Mouse (Mus musculus): ENCODE results near the gene Plekha4. TPM values are rescaled to one million over a fixed set of nuclear protein-coding genes. Genes with fewer than 3 reads are reported as not detected.
A peak's percentile ranks its signal among the peaks of the same experiment; 100 is the strongest.

The Plekha4 gene
- polyA plus RNA-seq, 1 experiment from 2014 or later: 0.64 TPM

DNA sequence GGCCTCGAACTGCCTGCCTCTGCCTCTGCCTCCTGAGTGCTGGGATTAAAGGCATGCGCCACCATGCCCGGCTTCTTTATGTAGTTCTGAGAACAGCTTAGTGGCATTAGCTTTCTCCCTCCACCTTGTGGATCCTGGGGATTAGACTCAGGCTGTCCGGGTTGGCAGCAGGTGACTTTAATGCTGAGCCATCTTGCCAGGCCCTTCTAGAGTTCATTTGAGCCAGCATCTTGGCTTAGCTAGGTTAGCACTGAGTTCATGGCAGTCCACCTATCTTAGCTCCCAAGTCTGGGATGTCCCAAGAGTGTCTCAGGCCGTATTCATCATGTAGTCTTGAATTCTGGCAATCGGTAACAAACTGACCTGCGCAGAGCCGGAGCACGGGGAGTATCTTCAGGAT lies 39.3 kb downstream of the Plekha4 start:
- no peak overlapping the region for H3K27ac ChIP-seq (replicated peaks; ENCODE audit: low read depth, low read length)
- no peaks in the 10 kb centered on the region for H3K9me3 ChIP-seq (ENCODE audit: control insufficient read depth, low read length)
- H3K4me3 ChIP-seq (ENCODE audit: low read depth, low read length): no peak overlapping the region
- no peaks in the 10 kb centered on the region for H3K27me3 ChIP-seq (ENCODE audit: control insufficient read depth, insufficient read depth, low read length)
- DNase-seq (ENCODE audit: low spot score): no peak
- H3K4me2 ChIP-seq (ENCODE audit: low read depth, severe bottlenecking): no peak overlapping the region
- peaks cover 6% of the 10 kb centered on the region for H3K4me1 ChIP-seq (ENCODE audit: control insufficient read depth, insufficient read depth, low read length)
- no peaks in the 10 kb centered on the region for H3K36me3 ChIP-seq (ENCODE audit: control insufficient read depth, insufficient read depth, low read length)
- 88% methylated on average over 9 of the region's 9 CpGs for WGBS
- H3K9ac ChIP-seq (ENCODE audit: low read length): no peak overlapping the region
- no peak for ATAC-seq (ENCODE audit: insufficient number of reproducible peaks, low FRiP score, low TSS enrichment, low read depth)

DNA sequence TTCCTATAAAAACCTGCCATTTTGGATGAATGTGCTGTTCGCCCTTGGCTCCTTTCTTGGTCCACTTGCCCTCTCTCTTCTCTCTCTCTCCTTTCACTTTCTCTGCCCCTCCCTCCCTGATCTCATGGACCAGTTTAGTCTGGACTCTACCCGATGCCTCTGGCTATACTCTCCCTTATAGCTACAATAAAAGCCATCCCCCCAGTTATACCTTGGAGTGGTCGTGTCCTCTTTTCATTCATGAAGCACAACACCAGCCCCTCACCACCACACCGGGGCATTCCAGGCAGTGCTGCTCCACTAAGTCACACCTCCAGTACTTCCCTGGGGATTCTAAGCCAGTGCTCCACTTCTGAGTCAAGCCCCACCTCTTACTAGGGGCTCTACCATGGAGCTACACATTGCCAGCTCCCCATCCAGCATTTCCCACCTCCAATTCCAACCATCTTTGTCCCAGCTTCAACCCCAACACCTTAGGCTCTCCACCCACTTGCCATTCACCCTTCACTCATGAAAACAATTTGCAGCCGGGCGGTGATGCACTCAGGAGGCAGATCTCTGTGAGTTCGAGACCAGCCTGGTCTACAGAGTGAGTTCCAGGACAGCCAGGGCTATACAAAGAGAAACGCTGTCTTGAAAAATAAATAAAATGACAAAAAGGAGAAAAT lies 41.1 kb downstream of the Plekha4 start:
- no peak overlapping the region; the same call in 1 of the 2 replicates for H3K4me3 ChIP-seq (ENCODE audit: low read depth, low read length)
- WGBS: 68% methylated on average over 8 of the region's 8 CpGs
- no peaks in the 10 kb centered on the region for H3K9me3 ChIP-seq (ENCODE audit: control insufficient read depth, low read length)
- H3K36me3 ChIP-seq (ENCODE audit: control insufficient read depth, insufficient read depth, low read length): no peaks in the 10 kb centered on the region
- no peak for DNase-seq (ENCODE audit: low spot score)
- H3K4me1 ChIP-seq (ENCODE audit: control insufficient read depth, insufficient read depth, low read length): peaks cover 18% of the 10 kb centered on the region
- H3K4me2 ChIP-seq (ENCODE audit: low read depth, severe bottlenecking): peak overlapping the region; percentile 80; the same call in 1 of the 2 replicates
- ATAC-seq (ENCODE audit: insufficient number of reproducible peaks, low FRiP score, low TSS enrichment, low read depth): no peak
- no peaks in the 10 kb centered on the region for H3K27me3 ChIP-seq (ENCODE audit: control insufficient read depth, insufficient read depth, low read length)
- peak overlapping the region; percentile 4; the same call in 1 of the 2 replicates for H3K9ac ChIP-seq (ENCODE audit: low read length)
- H3K27ac ChIP-seq (replicated peaks; ENCODE audit: low read depth, low read length): no peak overlapping the region

DNA sequence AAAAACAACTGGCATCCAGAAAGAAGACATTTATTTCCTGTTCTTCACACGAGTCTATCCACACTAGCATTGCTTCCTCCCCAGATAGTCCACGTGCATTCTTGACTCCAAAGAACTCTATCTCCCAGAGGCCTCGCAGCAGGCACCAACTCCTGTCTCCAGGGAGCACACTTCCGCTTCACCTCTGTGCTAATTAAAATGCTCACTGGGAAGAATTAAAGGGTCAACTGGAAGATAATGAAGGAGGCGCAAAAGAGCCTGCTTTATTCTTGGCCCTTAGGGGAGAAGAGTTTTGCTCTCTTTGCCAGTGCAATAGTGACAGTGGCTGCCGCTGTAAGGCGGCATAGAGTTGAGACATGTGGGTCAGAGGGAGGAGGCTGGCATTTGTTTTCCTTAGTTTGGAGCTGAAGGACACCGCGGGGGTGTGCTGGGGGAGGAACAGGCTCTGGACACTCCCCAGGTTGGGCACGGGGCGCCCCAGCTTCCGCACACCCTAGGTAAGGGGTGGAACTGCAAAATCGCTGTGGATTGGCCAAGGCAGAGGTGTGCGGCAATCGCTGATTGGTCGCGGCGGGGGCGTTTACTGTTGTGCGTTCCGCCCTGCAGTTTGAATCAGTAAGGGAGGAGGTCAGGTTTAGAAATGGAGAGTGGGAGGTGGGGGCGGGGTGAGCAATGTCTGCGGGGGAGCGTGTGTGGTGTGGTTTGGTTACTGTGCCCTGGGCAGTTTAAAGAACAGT lies 41.8 kb downstream of the Plekha4 start:
- H3K9me3 ChIP-seq (ENCODE audit: control insufficient read depth, low read length): no peaks in the 10 kb centered on the region
- H3K4me1 ChIP-seq (ENCODE audit: control insufficient read depth, insufficient read depth, low read length): peaks cover 18% of the 10 kb centered on the region
- H3K36me3 ChIP-seq (ENCODE audit: control insufficient read depth, insufficient read depth, low read length): no peaks in the 10 kb centered on the region
- WGBS: 1% methylated on average over 24 of the region's 24 CpGs
- DNase-seq (ENCODE audit: low spot score) (peak; percentile 96), ATAC-seq (ENCODE audit: insufficient number of reproducible peaks, low FRiP score, low TSS enrichment, low read depth) (peak; percentile 94)
- H3K4me2 ChIP-seq (ENCODE audit: low read depth, severe bottlenecking): peak overlapping the region; percentile 80
- H3K4me3 ChIP-seq (ENCODE audit: low read depth, low read length): peak overlapping the region; percentile 35
- peak overlapping the region; percentile 5; the same call in 1 of the 2 replicates for H3K9ac ChIP-seq (ENCODE audit: low read length)
- H3K27ac ChIP-seq (replicated peaks; ENCODE audit: low read depth, low read length): peak overlapping the region; percentile 38; the same call in 1 of the 2 replicates
- no peaks in the 10 kb centered on the region for H3K27me3 ChIP-seq (ENCODE audit: control insufficient read depth, insufficient read depth, low read length)

DNA sequence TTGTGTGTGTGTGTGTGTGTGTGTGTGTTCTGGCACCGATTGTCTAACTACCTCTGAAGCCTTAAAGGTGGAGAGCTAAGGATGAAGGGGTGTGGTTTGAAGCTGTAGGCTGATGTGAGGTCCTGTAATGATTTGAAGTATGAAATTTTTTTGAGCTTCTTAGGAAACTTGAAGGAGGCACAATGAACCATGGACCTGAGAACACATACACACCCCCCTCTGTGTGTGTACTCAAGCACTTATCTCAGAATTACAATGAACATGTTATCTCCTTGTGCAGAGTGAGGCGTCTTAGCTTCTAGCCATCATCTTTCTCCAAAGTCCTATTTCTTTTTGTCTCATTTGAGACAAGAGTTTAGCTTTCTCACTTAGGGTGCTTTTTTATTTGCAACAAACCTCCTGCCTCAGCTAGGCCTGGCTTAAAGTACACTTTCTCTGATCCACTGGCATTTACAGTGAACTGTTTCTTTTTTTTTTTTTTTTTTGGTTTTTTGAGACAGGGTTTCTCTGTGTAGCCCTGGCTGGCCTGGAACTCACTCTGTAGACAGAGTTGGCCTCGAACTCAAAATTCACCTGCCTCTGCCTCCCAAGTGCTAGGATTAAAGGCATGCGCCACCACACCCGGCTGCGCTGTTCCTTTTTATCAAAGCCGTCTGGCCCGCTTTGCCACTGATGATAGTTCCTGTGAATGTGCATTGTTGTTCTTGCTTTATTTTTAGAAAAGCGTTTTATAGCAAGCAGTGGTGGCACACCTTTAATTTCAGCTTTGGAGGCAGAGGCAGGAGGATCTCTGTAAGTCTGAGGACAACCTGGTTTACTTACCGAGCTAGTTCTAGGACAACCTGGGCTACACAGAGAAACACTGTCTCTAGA lies 42.7 kb downstream of the Plekha4 start:
- Histone ChIP-seq H3K4me1 (ENCODE audit: control insufficient read depth, insufficient read depth, low read length) (peaks cover 18% of the 10 kb centered on the region), H3K9me3 (ENCODE audit: control insufficient read depth, low read length) (no peaks in the 10 kb centered on the region), H3K27me3 (ENCODE audit: control insufficient read depth, insufficient read depth, low read length) (no peaks in the 10 kb centered on the region), H3K27ac (replicated peaks; ENCODE audit: low read depth, low read length) (peak overlapping the region; percentile 38; the same call in 1 of the 2 replicates), H3K4me3 (ENCODE audit: low read depth, low read length) (no peak overlapping the region), H3K4me2 (ENCODE audit: low read depth, severe bottlenecking) (peak overlapping the region; percentile 80; the same call in 1 of the 2 replicates), H3K36me3 (ENCODE audit: control insufficient read depth, insufficient read depth, low read length) (no peaks in the 10 kb centered on the region), H3K9ac (ENCODE audit: low read length) (no peak overlapping the region)
- DNase-seq (ENCODE audit: low spot score) (no peak), ATAC-seq (ENCODE audit: insufficient number of reproducible peaks, low FRiP score, low TSS enrichment, low read depth) (peak; percentile 11; the same call in 1 of the 2 replicates)
- 84% methylated on average over 10 of the region's 10 CpGs for WGBS

DNA sequence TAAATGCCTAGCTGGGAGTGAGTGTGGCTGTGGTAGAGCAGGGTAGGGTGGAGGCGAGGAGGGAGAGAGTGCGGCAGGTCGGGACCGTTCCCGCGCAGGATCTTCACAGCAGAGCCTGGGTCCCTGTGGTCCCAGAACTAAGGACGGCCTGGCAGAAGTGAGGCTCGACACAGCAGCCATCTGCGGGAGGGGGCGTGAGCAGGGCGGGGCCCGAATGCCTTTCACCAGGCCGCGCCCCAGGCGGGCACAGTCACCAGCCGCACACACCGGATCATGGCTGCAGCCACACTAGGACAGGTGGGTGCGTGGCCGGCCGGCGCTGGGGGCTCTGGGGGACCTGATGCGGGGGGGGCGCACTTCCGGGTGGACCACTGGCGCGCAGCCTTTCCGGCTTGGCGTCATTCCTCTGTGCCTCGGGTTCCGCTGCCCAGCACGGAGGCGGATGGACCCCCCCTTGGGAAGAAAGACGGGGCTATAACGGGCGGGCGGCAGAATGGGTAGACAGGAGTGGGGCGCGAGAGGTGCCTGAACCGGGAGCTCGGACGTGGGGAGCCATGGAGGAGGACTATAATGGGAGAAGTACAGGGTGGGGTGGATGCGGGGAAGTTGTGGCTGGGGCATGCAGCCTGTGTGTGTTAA lies 44.1 kb downstream of the Plekha4 start, which contains the start of gene Bcat2:
Gene Bcat2, plus strand, starts transcription at position 51 of the 639 bp plus-strand sequence.
- Histone ChIP-seq H3K4me1 (ENCODE audit: control insufficient read depth, insufficient read depth, low read length) (peaks cover 18% of the 10 kb centered on the region), H3K36me3 (ENCODE audit: control insufficient read depth, insufficient read depth, low read length) (no peaks in the 10 kb centered on the region), H3K4me3 (ENCODE audit: low read depth, low read length) (peak within 1 kb of the TSS; percentile 74), H3K27me3 (ENCODE audit: control insufficient read depth, insufficient read depth, low read length) (no peaks in the 10 kb centered on the region), H3K9ac (ENCODE audit: low read length) (peak within 1 kb of the TSS; percentile 87), H3K9me3 (ENCODE audit: control insufficient read depth, low read length) (no peaks in the 10 kb centered on the region), H3K4me2 (ENCODE audit: low read depth, severe bottlenecking) (peak within 1 kb of the TSS; percentile 82), H3K27ac (replicated peaks; ENCODE audit: low read depth, low read length) (peak within 1 kb of the TSS; percentile 82)
- ATAC-seq (ENCODE audit: insufficient number of reproducible peaks, low FRiP score, low TSS enrichment, low read depth) (peak; percentile 69), DNase-seq (ENCODE audit: low spot score) (peak; percentile 84)
- 1% methylated on average over 42 of the region's 42 CpGs for WGBS

DNA sequence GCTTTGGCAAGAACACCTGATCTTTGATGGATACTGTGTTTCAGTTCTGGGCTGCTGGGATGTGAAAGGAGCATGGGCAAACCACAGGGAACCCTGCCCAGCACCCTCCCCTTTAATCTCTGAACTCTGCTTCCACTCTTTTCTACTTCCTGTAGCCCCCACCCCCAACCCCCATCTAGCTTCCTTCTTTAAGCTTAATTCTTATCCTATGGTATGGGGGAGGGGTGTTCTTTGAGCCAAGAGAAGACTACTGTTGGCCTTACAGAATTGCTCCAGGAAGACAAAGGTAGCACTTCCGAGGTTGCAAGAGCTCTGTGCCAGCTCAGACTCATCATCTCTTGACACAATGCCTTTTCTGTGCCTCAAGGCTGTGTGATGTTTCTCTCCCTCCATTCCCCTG lies 45.8 kb downstream of the Plekha4 start:
- peaks cover 17% of the 10 kb centered on the region for H3K4me1 ChIP-seq (ENCODE audit: control insufficient read depth, insufficient read depth, low read length)
- ATAC-seq (ENCODE audit: insufficient number of reproducible peaks, low FRiP score, low TSS enrichment, low read depth) (no peak), DNase-seq (ENCODE audit: low spot score) (no peak)
- H3K27ac ChIP-seq (replicated peaks; ENCODE audit: low read depth, low read length): no peak overlapping the region
- H3K4me2 ChIP-seq (ENCODE audit: low read depth, severe bottlenecking): no peak overlapping the region
- 50% methylated on average over 1 of the region's 1 CpGs for WGBS
- no peak overlapping the region for H3K4me3 ChIP-seq (ENCODE audit: low read depth, low read length)
- H3K9ac ChIP-seq (ENCODE audit: low read length): no peak overlapping the region
- no peaks in the 10 kb centered on the region for H3K9me3 ChIP-seq (ENCODE audit: control insufficient read depth, low read length)
- H3K27me3 ChIP-seq (ENCODE audit: control insufficient read depth, insufficient read depth, low read length): no peaks in the 10 kb centered on the region
- H3K36me3 ChIP-seq (ENCODE audit: control insufficient read depth, insufficient read depth, low read length): peaks cover 7% of the 10 kb centered on the region; the same call in 1 of the 2 replicates

DNA sequence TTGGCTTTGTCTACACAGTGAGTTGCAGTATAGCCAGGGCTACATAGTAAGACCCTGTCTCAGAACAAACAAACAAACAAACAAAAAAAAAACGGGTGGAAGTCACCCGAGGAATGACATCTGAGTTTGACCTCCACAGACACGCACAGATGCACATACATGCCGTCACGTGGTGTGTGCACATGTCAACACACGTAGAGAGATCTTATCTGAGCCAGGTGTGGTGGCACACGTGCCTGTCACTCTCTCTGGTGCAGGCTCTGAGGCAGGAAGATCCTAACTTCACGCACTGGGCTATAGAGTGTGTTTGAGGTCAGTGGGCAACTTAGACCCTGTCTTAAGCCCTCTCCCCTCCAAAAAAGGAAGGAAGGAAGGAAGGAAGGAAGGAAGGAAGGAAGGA lies 47.8 kb downstream of the Plekha4 start:
- no peak overlapping the region for H3K27ac ChIP-seq (replicated peaks; ENCODE audit: low read depth, low read length)
- WGBS: 83% methylated on average over 8 of the region's 8 CpGs
- no peak for ATAC-seq (ENCODE audit: insufficient number of reproducible peaks, low FRiP score, low TSS enrichment, low read depth)
- DNase-seq (ENCODE audit: low spot score): no peak
- H3K4me1 ChIP-seq (ENCODE audit: control insufficient read depth, insufficient read depth, low read length): peaks cover 12% of the 10 kb centered on the region; the same call in 1 of the 2 replicates
- H3K36me3 ChIP-seq (ENCODE audit: control insufficient read depth, insufficient read depth, low read length): peaks cover 10% of the 10 kb centered on the region; the same call in 1 of the 2 replicates
- H3K4me3 ChIP-seq (ENCODE audit: low read depth, low read length): no peak overlapping the region
- H3K9ac ChIP-seq (ENCODE audit: low read length): no peak overlapping the region
- H3K4me2 ChIP-seq (ENCODE audit: low read depth, severe bottlenecking): no peak overlapping the region
- no peaks in the 10 kb centered on the region for H3K9me3 ChIP-seq (ENCODE audit: control insufficient read depth, low read length)
- H3K27me3 ChIP-seq (ENCODE audit: control insufficient read depth, insufficient read depth, low read length): no peaks in the 10 kb centered on the region

All from limb, embryonic 11.5 days (tissue).